Mouse (Mus musculus): ENCODE results near the gene Tuba4a.

The Tuba4a gene

GRCm38 (mm10) chr1:75219531-75219930 lies at the start of gene Tuba4a:
Gene Tuba4a, minus strand, starts transcription at chr1:75219865.
- no peak for DNase-seq (ENCODE audit: low read depth, low spot score)

DNA sequence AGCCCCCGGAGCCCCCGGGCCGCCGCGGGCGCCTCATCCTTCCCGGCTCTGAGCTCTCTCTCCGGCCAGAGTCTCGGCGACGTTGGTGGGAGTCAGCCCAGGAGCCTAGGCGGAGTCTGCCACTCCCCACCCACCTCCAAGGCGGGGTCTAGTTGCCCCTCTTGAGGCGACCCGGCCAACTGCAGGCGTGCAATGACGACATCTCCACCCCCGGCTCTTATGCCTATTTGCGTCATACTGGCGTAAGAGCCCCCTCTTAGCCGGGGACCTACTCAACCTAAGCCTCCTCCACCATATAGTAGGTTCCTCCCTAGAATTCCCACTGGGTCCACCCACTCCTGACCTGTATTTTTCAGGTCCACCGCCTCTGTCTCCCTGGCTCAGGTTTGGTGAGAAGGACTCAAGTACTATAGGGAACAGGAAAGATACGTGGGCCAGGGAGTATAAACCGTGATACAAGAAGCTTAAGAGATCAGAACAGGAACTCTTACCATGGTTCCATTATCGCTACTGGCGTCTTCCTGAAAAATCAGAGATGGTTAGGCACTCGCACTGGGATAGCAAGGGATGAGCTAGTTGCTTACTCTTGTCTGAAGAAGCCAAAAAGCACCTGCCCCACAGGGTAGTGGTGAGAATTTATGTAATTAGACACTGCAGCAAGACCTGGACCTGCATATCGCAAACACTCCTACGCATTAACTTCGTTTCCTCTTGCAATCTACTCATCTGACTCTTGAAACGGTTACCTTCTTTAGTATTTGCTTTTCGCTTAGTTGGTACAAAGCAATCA lies 44.6 kb upstream of the Tuba4a start, which contains the start of gene Ptprn:
TSS of gene Ptprn (minus strand) at position 412 of the 790 bp plus-strand sequence.
- no peak for DNase-seq (ENCODE audit: low read depth, low spot score)

DNA sequence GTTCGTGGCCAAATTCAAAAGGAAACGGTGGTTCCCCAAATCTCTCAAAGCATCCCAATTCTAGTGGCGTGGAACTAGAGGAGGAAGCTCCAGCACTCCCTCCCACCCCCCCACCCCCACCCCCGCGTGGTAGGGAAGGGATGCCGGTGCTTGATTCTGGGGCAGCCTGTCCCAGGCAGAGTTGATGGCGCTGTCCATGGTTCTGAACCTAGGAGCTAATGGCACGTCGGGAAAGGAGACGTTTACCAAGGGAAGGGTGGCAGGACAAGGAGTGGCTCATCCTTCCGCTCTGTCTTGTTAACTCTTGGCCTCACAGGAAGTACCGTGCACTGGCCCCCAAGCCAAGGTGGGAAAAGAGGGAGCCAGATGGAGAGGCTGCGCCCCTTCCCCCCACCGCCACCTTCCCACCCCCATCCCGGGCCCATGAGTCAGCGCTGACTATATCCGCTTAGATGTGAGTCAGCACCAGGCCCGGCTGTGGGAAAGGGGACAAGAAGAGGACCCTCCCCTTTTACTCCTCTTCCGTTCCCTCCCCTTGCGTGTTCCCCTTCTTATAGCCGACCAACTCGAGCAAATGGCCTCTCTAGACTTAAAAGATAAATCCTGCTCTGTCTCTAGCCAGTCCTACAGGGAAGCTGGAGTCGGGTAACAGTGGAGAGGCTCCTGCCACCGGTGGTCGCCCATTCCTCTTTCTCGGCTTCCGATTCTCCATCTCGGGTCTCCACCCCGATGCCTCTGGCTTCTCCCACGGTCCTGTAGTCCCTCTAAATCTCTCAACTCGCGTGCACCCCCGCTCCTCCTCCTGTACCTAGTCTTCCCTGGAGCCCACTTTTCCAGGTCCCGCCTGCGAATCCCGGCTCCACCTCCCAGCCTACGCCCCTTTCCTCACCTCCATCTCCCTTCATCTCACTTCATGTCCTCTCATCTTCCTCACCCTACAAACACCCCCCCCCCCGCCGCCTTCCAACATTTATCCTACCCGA lies 43.6 kb upstream of the Tuba4a start:
- no peak for DNase-seq (ENCODE audit: low read depth, low spot score)

DNA sequence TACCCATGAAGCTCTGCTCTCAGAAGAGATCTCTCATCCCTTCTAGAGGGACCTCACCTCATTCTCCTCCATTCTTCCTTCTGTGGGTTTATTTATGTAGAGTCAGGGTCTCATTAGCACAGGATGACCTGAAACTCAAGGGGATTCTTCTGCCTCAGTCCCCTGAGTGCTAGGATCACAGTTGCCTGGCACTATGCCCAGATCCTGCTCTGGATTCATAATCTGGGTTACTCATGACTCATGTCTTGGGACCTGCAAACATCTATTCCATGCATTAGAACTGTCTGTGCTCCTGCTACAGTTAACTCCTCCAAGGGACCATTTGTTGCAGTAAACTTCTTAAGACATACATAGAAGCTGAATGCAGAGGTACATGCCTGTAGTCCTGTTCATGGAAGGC lies 41.6 kb upstream of the Tuba4a start:
- no peak for DNase-seq (ENCODE audit: low read depth, low spot score)

GRCm38 (mm10) chr1:75255516-75256046 lies 35.9 kb upstream of the Tuba4a start:
- no peak for DNase-seq (ENCODE audit: low read depth, low spot score)

- DNase-seq (ENCODE audit: low read depth, low spot score) = no peak
Measured at GRCm38 (mm10) chr1:75254625-75255013, 35.0 kb upstream of the Tuba4a start.

DNA sequence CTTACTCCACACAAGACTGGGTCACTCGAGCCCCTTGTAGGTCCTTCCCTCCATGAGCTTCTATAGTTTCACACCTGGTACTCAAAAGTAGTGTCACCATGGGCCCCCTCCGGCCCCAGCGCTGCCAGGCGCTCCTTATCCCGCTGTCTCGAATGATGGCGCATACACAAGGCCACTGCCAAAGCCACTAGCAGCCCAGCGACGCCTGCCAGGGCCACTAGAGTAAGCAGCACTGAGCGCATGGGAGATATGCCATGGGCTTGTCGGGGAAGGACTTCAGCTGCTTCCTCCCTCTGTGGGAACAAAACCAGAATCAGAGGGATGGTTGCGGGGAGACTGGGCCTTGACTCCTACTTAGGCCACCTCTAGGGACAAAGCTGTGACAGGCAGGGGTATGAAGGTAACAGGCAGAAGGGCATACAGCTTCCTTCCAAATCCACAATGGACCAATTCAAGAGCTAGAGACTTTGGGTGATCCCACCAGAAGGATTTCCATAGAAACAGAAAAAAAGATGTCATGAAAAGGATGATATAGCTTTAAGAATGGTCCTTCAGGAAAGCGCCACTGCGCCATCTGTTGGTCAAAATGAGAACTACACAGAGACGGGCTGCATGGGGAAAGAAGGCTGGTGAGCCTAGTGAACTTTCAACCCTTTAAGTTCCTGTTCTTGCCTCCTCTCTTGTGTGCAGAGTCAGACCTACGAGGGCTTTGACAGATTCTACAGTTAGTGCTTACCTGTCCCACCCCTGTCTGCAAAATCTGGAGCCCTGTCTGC lies 34.4 kb upstream of the Tuba4a start:
- peak; percentile 73 for DNase-seq (ENCODE audit: low read depth, low spot score)

- DNase-seq (ENCODE audit: low read depth, low spot score) = no peak
Measured at GRCm38 (mm10) chr1:75253029-75253428, 33.4 kb upstream of the Tuba4a start.

GRCm38 (mm10) chr1:75252308-75252707 lies 32.6 kb upstream of the Tuba4a start:
- no peak for DNase-seq (ENCODE audit: low read depth, low spot score)

- peak; percentile 69 for DNase-seq (ENCODE audit: low read depth, low spot score)
Measured at GRCm38 (mm10) chr1:75251112-75251970, 31.7 kb upstream of the Tuba4a start.

- DNase-seq (ENCODE audit: low read depth, low spot score) = no peak
Measured at GRCm38 (mm10) chr1:75250498-75250897, 30.8 kb upstream of the Tuba4a start.

GRCm38 (mm10) chr1:75248041-75248772 lies 28.5 kb upstream of the Tuba4a start:
- no peak for DNase-seq (ENCODE audit: low read depth, low spot score)

DNA sequence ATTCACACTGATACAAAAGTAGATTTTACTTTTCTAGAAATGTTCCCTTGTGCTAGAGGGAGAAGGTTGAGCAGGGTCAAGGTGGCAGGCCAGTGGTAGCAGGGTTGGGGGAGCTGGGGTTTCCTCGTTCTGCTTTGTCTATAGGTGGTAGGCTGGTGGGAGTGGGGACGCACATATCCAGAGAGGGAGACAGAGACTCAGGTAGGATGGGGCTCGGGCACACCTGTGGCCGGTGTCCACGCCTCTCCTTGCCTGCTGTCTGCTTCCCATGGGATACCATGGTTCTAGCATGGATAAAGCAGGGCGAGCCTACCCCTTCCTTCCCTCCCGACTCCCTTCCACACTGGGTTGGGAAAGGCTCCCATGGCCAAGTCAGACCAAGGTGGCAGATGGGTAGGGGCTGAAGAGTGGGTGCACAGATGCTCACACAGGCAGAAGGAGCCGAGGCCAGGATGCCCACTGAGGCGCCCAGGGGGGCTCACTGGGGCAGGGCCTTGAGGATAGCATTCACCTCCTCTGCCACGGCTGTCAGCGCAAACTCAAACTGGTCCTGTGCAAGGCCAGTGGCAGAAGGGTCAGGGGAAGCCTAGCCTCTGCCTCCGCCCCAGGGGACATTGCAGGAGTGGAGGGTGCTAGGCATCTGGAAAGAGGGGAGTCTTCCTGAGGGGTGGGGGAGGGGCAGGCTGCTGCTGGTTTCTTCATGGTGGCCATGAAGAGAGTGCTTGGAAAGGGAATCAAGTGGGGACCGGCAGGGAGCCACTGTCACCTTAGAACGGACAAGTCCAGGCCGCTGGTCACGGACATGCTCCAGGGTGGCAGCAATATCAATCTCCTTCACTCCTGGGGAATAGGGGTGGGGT lies 27.6 kb upstream of the Tuba4a start:
- DNase-seq (ENCODE audit: low read depth, low spot score) = no peak

GRCm38 (mm10) chr1:75244836-75245235 lies 25.2 kb upstream of the Tuba4a start:
- no peak for DNase-seq (ENCODE audit: low read depth, low spot score)

DNA sequence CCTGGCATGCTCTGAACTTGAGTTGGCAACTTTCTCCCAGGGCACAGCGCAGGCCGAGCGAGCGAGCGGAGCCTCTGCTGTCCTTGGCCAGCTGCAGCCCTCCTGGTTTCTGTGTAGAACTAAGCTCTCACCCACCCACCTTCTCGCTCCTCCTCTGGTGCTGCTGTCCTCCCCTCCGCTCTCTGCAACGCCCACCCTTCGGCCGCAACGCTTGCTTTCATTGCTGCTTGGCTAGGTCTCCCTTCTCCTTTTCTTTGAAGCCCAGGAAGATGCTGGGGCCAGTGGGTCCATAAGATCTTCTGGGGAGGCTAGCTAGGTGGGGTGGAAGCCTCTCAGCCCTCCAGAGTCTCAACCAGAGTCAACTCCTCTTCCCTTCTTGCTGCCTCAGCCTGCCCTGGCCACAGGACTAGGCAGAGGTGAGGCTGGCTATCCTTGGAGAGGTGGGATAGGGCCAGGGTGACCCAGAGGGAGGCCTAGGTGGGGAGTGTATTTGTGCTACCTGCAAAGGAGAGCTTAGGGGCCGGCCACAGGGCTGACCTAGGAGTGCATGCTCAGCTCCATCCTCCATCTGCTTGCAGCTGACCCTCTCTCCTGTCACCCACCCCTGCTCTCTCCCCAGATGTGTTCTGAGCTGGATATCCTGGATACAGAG lies 24.6 kb upstream of the Tuba4a start:
- DNase-seq (ENCODE audit: low read depth, low spot score) = no peak

- no peak for DNase-seq (ENCODE audit: low read depth, low spot score)
Measured at GRCm38 (mm10) chr1:75243411-75243810, 23.7 kb upstream of the Tuba4a start.

DNA sequence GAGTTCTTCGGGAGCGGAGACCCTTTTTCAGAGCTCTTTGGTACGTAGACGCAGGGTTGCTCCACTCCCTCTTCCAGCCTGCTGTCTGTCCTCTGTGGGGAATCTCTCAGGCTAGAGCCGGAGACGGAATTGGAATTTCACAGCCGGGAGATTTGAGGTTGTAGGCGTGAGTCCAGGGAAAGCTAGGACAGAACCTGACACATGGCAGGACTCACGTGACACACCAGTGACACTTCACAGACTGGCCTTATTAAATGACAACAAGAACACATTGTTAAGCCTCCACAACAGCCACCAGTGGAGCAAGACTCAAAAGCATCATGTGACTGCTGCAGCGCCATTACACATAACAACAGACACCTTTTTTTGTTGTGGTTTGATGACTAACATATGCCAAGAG lies 19.9 kb upstream of the Tuba4a start:
- DNase-seq (ENCODE audit: low read depth, low spot score) = no peak

Measured in c-Kit-negative CD71-positive TER-119-positive erythroid progenitor cells, embryonic 14.5 days (primary cell).